Mouse (Mus musculus) spleen, embryonic (tissue): ENCODE data around the gene Spa17.

Source experiments
- CTCF ChIA-PET: fragments of 350-600 bp; sonication (Branson Sonifier 250); formaldehyde crosslinking; loops from one replicate; lab custom pipeline; 2022; lab: Charles Lee

The Spa17 gene

DNA sequence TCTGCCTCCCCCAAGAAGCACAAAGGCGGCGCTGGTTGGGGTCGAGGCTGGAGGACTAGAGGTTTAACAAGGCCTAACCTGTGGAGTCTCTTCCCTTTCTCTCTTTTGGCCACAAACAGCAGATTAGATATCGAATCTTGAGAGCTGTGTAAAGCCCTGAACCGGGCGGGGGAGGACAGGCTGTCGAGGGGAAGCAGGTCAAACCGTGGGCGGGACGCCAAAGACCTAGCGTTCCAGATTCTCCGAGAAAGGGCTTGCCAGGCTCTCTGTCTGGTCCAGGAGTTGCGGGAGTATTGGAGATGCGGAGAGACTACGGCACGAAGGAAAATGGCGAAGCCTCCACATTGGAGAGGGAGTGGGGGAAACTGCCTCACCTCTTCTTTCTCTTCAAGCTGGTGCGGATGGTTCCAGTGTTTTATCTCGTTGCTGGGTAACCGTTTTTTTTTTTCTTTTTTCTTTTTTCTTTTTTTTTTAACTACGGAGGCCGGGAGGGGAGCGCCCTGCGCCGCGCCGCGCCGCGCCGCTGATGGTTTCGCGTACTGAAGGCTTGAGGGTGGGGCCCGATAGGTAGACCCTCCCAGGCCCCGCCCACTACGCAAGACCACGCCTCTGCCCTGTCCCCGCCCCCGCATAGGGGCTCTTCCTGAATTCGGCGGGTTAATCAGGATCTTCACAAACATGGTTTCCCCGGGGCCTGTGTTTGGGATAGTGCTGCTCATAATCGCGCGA is at the start of gene Spa17:
Gene Spa17, minus strand, starts transcription at position 541 of the 729 bp plus-strand sequence.
- CTCF ChIA-PET, result no interaction called here

GRCm38 (mm10) chr9:37663210-37663609 is 49.7 kb upstream of the Spa17 start:
- CTCF ChIA-PET, result no interaction called here

GRCm38 (mm10) chr9:37659413-37659812 is 45.9 kb upstream of the Spa17 start:
- CTCF ChIA-PET, result interaction anchor here (0.6 kb wide), 1 partner anchor 124 kb away, joined by 3 read pairs; no protein-coding TSS in a partner anchor

DNA sequence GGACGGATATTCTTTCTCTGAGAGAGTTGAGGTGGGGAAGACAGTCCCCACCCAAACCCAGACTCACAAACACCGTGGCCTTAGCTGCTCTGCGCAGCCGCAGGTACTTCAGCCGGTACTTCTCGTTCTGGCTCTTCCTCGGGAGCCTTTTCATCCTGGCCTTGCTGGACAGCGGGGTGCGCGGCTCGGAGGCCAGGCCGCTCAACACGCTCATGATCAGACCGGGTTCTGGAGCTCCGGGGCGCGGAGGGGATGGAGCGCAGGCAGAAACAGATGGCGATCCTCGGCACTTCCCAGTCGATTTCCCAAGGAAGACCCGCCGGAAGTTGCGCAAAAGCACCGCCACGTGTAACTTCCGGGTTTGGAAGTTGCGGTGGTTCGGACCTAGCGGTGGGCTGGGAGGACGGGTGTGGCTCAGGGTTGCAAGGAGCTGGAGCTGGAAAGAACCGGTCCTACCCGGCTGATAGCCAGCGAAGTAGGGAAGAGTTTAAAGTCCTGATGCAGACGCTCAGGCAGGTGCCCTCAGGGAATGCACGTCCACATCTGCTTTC is 43.5 kb upstream of the Spa17 start, which contains the start of gene Tbrg1:
Gene Tbrg1, minus strand, starts transcription at position 382 of the 551 bp plus-strand sequence.
- CTCF ChIA-PET, result interaction anchor here (0.5 kb wide), 1 partner anchor 237 kb away, joined by 4 read pairs; no protein-coding TSS in a partner anchor

GRCm38 (mm10) chr9:37656439-37656881 is 42.9 kb upstream of the Spa17 start:
- CTCF ChIA-PET, result interaction anchor here (0.5 kb wide), 1 partner anchor 236 kb away, joined by 4 read pairs; no protein-coding TSS in a partner anchor

GRCm38 (mm10) chr9:37655961-37656360 is 42.4 kb upstream of the Spa17 start:
- CTCF ChIA-PET, result no interaction called here

DNA sequence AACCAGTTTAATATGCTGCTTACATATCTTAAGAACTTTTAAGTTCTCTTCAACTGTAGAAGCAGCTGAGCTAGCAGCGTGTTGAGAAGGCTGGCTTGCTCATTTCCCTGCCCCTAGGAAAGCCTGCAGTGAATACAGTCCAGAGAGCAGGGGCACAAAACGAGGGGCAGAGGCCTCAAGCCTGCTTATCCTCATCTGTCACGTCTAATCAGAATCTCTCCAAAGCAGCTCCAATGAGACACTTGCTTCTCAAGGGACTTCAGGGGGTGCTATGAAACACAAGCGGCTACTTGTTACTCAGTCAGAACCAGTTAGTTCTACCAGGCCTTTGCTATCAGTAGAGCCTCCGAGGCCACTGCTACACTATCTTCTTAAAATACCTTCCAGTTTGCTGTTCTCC is 40.3 kb upstream of the Spa17 start:
- CTCF ChIA-PET, result no interaction called here

- CTCF ChIA-PET, result no interaction called here
These were observed 37.1 kb upstream of the Spa17 start for GRCm38 (mm10) chr9:37650639-37651038.

DNA sequence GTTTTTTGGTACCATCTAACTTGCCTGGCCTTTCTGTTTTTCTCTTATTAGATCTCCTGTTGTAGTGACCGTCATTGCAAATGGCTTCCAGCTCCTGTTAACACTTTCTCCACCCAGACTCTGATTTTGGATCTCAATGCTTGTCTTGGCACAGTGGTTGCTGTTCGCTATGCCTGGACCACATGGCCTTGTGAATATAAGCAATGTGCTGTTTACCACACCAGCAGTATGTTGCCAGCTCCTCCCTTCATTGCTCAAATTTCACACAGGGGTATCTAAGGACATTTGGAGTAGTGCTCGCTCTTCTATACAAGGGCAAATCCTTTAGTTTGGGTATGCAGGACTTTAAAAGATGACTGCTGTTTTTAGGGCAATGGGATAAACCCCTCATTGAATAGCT is 32.7 kb upstream of the Spa17 start:
- CTCF ChIA-PET, result no interaction called here

GRCm38 (mm10) chr9:37638721-37639120 is 25.2 kb upstream of the Spa17 start:
- CTCF ChIA-PET, result no interaction called here

DNA sequence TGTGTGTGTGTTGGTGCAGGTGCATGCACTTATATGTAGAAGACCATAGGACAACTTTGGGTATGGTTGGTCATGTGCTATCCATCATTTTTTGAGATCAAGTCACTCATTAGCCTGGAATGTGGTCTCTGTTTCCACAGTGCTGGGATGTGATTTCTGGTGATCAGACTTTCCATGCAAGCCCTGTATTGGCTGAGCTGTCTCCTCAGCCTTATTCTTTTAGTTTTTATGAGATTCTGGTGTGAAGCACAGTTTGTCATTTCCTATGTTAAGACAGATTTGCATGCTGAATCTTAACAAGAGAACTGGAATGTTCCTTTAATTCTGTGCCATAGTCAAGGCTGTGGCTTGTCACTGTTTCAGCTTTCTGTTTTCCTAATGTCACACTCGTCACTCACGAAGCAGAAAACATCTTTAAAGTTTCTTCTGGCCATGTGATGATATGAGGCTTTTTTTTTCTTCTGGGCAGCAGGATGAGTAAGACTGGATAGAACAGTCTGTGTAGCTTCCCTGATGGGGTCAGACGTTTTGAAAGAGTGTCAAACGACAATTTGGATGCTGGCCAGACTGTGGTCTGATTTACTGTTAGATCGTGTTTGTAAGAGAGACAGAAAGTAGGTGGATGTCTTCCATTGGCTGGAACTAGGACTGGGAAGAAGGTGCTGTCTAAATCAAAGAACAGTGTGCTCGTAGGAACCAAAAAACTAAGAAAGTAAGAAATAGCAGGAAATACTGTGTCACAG is 23.4 kb upstream of the Spa17 start:
- CTCF ChIA-PET, result interaction anchor here (0.6 to 1.0 kb wide), 2 partner anchors 44 to 233 kb away, joined by 3 read pairs; no protein-coding TSS in a partner anchor

DNA sequence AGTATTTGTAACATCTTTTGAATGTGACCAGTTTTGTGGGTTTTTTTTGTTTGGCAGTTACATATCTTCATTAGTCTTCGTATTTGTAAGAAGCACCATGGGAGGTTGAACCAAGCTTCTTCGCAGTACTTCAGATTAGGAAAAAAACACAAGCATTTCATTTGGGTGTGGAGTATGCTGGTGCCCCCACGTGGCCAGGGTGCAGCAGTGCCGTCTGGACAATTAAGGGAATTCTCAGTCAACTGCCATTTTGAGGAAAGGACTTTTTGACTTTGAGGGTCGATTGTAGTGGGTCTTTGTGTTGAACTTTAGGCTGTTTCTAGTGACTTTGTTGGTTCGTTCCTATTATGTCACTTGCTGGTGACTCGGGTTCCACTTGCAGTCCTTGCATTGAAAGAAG is 22.8 kb upstream of the Spa17 start:
- CTCF ChIA-PET, result interaction anchor here (1.0 kb wide), 1 partner anchor 232 kb away, joined by 3 read pairs; no protein-coding TSS in a partner anchor

- CTCF ChIA-PET, result no interaction called here
These were observed 20.7 kb upstream of the Spa17 start for GRCm38 (mm10) chr9:37634269-37634668.

DNA sequence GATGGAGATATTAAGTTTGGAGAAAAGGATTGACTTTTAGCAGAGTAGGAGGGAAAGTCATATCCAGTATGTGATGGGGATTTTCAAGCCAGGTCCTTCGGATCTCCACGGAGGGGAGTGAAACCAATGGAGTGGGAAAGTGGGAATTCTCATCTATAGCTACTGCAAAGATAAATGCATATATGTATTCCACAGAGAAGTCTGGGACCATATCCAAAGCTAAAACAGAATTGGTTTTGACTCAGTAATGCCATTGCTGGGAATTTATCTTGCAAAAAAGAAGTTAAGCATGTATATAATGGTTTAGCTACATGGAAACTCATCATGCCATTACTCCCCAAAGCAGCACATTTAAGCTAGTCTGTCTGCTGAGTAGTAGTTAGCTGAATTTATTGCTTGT is 18.8 kb upstream of the Spa17 start:
- CTCF ChIA-PET, result no interaction called here

DNA sequence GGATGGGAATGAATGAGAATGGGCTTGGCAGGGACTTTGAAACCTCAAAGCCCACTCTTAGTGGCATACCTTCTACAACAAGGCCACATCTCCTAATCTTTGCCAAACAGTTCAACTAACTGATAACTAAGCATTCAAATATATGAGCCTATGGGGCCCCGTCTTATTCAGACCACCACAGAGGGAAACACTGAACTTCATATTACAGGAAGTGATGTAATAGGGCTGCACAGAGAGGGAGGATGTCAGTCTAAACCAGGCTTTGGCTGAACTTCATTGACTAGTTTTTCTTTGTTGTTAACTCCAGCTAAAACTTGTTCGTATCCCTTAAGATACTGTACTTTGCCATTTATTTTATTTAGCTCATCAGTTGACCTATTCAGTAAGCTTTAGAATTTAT is 16.4 kb upstream of the Spa17 start:
- CTCF ChIA-PET, result no interaction called here

- CTCF ChIA-PET, result no interaction called here
These were observed 15.1 kb upstream of the Spa17 start for GRCm38 (mm10) chr9:37628581-37628980.

- CTCF ChIA-PET, result no interaction called here
These were observed 13.7 kb upstream of the Spa17 start for GRCm38 (mm10) chr9:37627263-37627662.

DNA sequence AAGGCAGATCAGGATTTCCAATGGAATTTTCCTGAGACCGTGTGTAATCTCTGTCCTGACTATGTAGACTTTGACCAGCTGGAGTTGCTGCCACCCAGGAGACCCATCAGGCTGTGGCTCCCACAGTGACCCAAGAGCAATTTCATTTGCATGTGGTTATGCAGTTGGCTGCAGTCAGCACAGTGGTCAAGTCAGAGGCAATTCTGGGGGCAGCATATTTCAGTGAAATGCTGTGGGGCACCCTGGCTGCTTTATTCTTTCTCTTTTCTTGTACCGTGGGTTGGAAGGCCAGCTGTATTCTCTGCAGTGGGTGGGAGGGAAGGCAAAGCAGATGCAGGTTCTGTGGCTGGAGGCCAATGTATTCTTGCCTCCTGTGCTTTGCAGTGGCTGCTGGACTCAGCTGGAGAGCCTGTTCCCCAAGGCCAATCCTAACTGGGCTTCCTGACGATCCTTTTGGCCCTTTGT is 12.6 kb upstream of the Spa17 start:
- CTCF ChIA-PET, result no interaction called here

DNA sequence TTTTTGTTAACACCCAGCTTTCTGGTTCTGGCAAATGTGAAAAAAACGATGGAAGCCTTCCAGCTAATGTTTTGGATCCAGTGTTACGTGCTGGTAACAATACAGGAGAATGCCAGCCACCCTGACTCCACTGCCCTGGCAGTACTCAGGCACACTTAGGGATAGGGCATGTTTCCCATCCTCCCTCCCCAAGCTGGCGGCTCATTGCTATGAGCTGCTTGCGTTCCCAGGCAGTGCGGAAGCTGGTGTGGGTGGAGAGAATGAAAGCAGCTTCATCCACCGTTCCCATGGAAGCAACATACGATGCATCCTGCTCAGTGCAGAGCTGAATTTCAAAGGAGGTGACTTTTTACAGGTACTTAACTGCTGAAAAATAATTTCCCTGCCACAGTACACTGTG is 12.1 kb upstream of the Spa17 start:
- CTCF ChIA-PET, result no interaction called here

- CTCF ChIA-PET, result interaction anchor here (0.6 kb wide), 1 partner anchor 217 kb away, joined by 4 read pairs; no protein-coding TSS in a partner anchor
These were observed 11.6 kb upstream of the Spa17 start for GRCm38 (mm10) chr9:37625129-37625528.

- CTCF ChIA-PET, result no interaction called here
These were observed 11.0 kb upstream of the Spa17 start for GRCm38 (mm10) chr9:37624502-37624901.

GRCm38 (mm10) chr9:37623981-37624380 is 10.5 kb upstream of the Spa17 start:
- CTCF ChIA-PET, result no interaction called here
